Mouse (Mus musculus) gastrocnemius, postnatal 4 days (tissue): Measurements from ENCODE around the gene Tgfbr1. TPM values are rescaled to one million over a fixed set of nuclear protein-coding genes. Genes with fewer than 3 reads are reported as not detected.

Experiments
- DNase-seq, 2 experiments: peaks; one replicate each; pipeline ENCODE4 v3.0.0; 2021 to 2022; ENCODE audit warnings: low spot score in 2 of 2, mixed read lengths in 2 of 2
- long read RNA-seq, 2 experiments: library from polyadenylated mRNA; stranded (forward); transcript quantifications; one replicate each; pipeline ENCODE4 v2.0.0; 2021
- total RNA-seq, 2 experiments: library from RNA; stranded (reverse); gene quantifications; 2 replicates each; pipeline ENCODE4 v1.2.3; 2021

The Tgfbr1 gene
- 10 to 100 TPM; 35.2 to 40.8 TPM for total RNA-seq
- long read RNA-seq, experiment 1, full-length matches to known transcripts: 29 of 39 reads
- long read RNA-seq, experiment 1, partial matches to known transcripts: 2 of 39 reads
- long read RNA-seq, experiment 1, other reads (novel, unspliced or antisense): 8 of 39 reads
- long read RNA-seq, experiment 2, full-length matches to known transcripts: 43 of 57 reads
- long read RNA-seq, experiment 2, partial matches to known transcripts: 2 of 57 reads
- long read RNA-seq, experiment 2, other reads (novel, unspliced or antisense): 12 of 57 reads

DNA sequence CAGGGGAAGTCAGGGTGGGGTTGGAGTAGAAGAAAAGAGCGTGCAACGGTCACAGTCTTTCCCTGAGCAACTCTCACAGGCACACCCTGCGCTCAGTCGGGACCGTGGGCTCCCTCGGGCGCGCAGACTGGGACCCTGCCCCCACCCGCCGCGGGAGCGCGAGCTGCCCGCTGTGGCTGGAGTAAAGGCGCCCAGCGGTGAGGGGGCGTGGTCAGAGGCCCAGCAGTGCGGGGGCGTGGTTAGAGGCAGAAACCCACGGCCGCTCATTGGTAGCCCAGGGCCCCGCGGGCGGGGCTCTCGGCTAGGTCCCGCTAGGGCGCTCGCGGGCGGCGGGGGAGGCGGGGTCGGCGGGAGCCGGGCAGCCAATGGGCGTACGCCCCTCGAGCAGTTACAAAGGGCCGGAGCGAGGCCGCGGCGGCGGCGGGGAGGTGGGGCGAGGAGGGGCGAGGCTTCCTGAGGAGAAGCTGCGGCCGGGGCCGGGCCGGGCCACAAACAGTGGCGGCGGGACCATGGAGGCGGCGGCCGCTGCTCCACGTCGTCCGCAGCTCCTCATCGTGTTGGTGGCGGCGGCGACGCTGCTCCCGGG lies at the start of gene Tgfbr1:
Gene Tgfbr1 (plus strand): TSS at position 420 of the 586 bp plus-strand sequence.
- DNase-seq: peak; percentile 99 to 100

DNA sequence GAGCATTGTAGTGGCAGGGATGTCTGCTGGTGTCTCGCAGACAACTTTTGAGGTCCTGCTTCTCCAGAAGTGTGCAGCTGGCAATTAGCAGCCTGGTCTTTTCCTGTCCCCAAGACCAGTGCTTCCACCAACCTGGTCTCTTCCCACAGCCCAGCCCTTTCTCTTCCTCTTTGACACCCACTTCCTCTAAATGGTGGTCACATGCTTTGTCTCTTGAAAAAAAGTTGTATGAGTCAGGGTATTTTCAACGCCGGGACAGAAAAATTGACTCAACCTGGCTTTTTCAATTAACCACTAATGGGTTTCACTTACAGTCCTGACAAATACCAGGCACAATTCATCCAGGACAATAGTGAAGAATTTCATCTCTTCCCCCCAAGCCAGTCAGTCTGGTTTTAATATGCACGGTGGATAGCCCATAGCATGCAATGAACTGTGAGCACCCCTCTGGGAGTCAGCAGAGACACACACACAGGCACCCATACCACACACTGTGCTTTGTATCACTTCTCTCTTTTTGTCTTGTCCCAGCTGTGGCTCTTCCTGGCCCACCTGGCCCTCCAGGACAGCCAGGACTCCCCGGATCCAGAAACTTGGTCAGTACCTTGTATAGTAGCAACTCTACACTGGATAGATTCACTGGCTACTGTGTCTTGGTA lies 49.6 kb upstream of the Tgfbr1 start:
- DNase-seq: no peak

DNA sequence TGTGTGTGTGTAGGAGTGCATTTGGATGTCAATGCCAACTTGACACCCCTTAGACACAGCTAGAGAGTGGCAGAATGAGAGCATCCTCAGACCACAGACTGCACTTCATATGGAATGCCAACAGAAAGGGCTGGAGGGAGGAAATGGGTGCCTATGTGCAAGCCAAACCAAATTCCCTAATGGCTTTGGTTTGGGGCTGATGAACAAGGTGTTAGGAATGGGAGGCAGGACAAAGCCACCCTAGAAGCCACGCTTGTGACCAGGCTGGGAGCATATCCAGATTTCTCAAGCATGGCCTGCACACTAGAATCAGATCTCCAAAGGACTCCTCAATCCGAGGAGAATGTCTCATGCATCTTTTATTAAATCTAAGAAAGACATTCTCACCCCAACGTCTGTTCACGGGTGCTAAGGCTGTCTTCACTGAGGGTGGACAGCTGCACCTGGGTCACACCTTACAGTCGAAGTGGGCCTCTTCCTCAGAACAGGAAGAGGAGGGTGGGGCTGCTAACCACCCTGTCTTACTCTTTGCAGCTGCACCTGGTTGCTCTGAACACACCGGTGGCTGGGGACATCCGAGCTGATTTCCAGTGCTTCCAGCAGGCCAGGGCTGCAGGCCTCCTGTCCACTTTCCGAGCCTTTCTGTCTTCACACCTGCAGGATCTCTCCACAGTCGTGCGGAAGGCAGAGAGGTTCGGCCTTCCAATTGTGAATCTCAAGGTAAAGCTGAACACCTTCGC lies 43.0 kb upstream of the Tgfbr1 start:
- DNase-seq: no peak

DNA sequence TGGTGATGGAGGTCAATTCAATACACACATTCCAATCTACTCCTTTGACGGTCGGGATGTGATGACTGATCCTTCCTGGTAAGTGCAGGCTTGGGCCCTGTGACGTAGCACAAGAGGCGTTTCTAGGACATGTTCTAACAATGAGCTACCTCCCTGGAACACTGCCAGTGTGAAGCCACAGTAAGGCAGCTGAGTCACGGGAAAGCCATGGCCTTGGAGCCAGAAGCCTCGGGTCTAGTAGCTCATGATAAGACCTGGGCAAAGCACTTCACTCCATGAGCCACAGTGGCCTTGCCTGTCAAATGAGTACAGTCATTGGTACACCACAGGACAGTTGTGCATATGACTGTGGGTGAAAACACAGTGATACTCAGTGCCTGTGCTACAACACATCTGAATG lies 42.2 kb upstream of the Tgfbr1 start:
- DNase-seq: no peak

DNA sequence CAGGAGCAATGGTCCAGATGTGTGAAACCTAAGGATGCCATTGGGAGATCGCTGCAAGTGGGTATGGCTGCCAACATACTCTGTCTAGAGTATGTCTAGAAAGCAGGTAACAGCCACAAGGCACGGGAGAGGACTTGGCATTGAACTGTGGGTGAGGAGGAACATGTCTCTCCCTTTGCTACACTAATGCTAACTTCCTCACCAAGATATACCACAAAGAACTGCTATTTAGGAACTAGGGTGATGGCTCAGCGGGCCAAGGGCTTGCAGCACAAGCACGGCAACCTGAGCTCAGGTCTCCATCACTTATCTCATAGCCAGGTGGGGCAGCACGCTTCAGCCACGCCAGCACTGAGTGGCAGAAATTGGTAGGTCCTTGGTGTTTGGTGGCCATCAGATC lies 41.6 kb upstream of the Tgfbr1 start:
- DNase-seq: no peak

DNA sequence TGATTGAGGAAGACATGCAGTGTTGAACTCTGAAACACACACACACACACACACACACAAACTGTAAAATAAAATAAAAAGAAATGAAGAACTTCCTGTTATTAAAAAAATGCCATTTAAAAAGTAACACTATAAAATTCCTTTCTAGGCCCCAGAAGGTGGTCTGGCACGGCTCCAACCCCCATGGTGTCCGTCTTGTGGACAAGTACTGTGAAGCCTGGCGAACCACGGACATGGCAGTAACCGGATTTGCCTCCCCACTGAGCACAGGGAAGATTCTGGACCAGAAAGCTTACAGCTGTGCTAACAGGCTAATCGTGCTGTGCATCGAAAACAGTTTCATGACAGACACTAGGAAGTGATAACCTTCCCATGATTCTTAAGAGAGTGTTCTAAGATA lies 41.1 kb upstream of the Tgfbr1 start:
- DNase-seq: no peak

DNA sequence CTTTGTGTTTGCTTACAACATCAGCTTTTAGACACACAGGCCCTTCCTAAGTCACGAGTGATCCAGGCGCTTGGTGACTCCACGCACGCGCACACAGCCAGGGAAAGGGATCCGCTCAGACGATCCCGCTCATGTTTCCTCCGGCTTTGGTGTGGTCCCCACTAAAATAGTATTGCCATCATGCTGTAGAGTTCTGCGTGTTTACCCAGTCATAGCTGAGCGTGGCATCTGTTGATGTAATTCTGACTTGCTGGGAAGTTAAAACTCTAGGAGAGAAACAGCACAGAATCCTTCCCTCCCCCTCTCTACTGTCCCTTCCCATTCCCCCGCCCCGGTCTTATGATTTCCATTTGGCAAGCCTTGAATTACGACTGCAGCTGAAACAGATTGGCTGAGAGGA lies 40.3 kb upstream of the Tgfbr1 start:
- DNase-seq: no peak

DNA sequence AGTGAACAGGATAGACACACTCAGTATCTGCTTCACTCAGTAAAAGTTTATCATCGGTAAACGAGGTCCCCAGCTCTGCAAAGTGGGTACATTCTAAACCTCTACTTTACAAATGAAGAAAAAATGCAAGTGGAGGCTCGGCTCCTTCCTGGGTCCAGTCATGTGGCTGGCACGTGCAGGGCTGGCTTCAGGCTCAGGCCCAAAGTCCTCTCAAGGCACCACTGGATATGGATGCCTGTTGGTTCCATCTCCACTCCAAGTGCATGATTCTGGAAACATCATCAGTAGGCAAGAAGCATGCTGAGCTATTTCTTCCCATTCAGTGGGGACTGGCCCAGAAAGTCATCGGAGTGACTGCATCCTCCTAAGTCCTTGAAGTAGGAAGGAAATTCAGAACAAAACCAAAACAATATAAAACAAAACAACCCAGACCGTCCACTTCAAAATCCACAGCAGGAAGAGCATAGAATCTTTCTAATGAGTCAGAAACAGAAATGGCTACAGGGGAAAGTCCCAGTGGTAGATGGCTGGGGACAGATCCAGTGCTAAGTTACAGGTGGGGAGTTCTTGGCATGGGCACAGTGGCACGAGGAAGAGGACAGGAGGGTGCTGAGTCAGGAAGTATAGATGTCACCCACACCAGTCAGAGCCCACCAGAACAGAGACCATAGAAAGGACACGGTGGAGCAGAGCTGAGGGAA lies 39.2 kb upstream of the Tgfbr1 start:
- no peak for DNase-seq

DNA sequence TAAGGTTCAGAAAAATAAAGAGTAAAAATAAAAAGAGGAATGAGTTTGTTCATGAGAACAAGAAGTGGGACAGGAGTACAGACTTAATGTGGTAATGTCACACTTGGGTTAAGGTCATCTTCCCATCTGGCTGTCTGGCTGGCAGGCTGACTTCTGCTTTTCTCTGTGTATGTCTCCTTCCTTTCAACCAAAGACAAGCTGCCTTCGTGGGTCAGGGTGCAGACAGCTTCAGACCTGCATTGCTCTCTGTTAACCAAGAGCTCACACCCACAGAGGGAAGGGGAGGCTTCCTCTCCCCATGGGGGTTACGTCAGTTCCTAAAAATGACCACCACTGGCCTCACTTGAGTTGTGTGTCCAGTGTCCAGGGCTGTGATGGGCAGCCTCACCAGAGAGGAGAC lies 37.6 kb upstream of the Tgfbr1 start:
- no peak for DNase-seq

DNA sequence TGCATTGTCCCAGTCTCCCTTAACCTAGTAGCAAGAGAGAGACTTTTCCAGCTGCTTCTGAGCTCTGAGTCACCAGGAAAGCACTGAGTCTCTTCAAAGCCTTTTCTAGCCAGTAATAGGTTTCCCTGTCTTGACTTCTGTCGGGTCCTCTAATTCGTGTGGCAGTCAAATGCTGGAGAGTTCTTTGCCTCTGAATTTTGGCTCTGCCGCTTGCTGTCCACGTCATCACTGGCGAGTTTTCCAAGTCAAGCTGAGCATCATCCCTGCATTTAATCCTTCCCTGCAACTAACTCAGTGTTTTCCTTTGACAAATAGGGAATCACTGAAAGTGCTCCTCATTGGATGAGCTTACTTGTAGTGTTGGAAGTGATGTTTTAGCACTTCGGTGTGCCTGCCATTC lies 36.6 kb upstream of the Tgfbr1 start:
- DNase-seq: peak in 1 of 2 experiments; percentile 31

DNA sequence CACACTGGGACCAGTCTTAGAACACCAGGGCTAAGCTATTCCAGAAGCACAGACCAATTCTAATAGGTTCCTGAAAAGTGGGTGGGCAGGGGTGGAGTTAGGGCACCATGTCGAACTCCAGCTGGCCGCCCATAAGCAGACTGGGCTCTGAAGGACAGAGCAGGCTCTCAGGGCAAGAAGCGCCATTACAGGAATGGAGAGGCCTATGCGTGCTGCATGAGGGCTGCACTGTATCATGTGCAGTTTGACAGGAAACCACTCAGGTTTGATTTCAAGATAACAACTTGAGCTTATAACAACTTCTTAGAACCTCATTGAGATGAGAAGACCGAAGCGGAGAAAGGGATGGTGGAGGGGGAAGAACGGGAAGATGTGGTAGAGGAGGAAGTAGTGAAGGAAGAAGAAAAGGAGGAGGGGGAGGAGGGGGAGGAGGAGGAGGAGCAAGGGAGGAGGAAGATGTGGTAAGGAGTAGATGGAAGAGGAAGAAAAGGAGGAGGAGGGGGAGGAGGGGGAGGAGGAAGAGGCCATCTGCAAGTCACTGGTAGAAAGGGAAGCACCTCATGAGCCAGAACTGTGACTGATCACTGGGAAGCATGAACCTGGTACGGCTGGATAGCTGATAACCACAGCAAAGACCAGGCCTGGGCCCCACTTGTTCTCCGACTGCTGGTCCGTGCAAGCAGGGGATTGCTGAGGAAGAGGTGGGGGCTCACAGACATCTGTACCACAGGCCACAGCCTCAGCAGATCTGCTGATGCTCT lies 33.3 kb upstream of the Tgfbr1 start:
- no peak for DNase-seq

DNA sequence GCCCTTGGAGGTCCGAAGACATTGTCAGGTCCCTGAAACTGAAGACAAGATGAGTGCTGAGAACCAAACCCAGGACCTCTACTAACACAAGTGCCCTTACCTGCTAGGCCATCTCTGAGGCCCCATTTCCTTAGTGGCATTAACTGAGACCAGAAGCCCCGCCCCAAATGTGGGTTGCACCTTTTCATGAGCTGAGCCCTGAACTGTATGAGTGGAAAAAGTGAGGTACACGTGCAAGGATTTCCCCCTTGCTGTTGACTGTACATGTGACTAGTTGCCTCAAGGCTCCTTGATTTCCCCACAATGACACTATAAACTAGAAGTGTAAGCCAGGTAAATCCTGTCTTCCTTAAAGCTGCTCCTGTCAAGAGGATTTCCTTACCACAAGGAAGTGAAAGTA lies 30.7 kb upstream of the Tgfbr1 start:
- DNase-seq: no peak

DNA sequence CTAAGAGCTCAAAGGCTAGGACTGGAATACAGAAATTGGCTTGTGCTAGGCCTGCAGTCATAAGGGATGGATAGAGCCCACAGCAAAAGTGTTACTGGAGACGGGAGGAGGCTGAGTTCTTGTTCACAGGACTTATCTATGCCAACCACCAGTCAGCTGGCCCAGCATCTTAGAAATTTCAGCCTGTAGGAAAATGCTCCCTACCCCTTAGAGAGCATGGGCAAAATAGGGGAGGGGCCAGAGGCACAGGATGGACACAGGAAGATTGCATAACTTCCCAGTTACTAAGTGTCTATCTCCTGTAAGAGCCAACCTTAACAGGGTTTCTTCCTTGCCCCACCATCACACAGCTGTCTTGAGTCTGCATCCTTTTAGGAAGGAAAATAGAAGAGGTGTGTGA lies 28.8 kb upstream of the Tgfbr1 start:
- no peak for DNase-seq

DNA sequence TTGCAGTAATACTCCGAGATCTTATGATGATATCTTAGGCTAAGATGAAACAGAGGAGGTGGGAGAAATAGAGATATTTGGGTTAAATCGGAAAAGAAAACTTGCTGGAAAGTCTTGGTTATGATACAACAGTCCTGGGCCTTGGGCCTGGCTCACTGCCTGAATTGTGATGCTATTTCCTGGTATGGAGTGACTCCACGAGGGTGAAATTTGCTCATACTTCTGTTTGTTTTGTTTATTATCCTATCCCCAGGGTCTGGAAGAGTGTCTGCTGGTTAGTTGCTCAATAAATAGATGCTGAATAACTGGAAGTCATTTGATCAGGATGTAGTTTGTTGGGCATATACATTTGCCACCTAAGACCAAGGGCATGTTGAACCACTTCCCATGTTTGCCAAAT lies 25.2 kb upstream of the Tgfbr1 start:
- no peak for DNase-seq

DNA sequence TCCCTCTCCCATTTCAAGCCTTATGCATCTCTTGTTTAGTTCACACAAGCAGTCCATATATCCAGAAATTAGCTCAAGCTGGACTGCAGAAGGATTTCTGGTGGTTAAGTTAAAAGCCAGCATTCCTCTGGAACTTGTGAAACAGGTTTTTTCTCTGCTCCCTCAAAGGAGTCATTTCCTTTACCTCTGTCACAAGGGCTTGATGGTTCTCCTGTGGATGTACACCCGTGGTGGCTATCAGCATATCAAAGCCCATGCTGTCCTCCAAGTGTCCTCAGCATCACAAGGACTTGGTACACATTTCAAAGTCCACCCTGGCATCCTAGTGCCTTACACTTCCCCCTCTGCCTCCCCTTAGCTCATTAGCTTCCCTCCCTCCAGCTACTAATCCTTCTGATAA lies 23.7 kb upstream of the Tgfbr1 start:
- no peak for DNase-seq

DNA sequence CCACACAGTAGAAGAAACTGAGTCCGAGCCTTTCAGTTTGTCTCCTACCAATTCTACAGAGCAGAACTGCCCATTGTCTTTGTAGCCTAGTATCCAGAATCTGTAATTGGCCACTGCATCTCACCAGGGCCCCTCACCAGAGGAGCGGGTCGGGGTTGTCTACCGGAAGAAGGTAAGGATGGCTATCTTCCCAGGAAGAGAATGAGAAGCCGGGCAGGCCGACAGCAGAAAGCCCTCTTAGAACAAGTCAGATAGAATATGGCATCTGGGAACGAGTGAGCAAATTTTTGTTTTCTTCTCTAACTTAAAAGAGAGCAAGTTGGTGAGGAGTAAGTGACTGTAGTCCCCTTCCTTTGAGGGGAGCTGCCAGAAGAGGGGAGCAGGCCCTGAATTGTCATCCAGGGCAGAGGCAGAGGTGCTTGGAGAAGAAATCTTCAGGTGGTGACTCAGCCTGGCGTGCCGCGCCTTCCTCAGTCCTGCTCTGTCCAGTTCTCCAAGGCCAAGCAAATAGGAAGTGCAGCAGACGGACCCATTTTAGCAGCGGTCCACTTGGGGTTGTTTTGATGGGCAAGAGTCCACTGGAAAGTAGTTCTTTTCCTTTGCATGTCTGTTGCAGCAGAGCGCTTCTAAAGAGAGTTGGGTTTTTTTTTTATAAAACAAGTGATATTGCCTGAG lies 22.5 kb upstream of the Tgfbr1 start:
- no peak for DNase-seq

DNA sequence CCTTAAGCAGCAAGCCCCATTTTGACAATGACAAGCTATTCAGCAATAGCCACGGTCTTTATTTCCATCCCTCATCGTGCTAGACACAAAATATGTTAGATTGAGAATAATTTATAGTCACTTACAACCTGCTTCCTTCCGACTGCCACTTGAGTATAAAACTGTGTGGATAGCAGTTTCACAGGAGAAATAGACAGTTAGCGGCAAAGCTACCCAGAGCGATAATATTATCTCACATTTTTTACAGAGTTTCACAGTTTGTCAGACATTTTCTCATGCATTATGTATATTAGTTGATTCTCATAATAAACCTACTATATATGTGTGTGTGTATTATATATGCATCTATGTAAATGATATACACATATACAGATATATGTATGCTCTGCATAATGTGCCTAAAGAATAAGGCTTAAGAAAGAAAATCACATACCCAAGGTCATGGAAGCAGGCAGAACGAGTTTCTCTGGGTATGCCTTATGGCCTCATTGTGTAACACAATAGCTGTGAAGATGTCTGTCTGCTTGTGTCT lies 20.1 kb upstream of the Tgfbr1 start:
- no peak for DNase-seq

DNA sequence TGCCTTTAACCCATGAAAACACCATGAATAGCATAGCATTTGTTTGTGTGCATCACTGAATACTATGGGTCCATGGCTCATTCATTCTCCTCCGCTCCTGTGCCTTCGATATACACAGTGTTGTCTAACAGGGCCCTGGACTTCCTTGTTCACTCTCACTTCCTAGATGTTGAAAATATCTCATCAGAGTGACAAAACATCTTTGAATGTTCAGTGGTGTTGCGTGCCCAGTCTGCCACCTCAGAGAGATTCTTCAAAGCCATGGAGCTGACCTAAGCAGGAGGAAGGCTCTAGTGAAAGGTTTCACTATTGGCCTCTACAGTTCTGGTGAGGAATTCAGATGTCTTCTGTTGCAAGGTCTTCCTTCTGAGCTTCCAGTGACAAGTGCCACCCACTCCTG lies 19.5 kb upstream of the Tgfbr1 start:
- DNase-seq: no peak

DNA sequence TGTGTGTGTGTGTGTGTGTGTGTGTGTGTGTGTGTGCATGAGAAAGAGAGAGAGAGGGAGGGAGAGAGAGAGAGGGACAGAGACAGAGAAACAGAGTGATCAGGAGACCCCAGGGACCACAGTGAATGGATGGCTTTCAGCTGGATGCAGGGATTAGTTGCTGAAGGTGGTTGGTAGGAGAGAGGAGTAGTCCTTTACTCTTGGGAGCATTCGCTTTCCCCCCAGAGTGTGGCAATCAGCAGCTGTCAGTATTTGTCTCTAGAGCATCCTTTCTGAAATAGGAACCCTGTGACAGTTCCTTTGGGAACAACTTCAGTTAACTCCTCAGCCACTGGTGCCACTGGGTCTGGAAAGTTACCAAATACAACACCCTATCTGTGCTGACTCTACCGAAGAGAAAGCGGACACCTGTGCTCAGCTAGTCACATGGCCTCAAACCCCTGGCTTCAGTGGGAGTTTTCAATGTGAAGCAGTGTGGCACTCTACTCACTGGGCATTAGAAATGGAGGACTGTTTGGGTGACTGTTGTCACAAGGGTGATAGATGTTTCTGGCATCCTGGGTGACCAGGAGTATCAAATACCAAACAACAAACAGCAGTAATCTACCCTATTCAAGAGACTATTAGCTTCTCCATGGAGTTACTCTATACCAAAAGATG lies 16.0 kb upstream of the Tgfbr1 start:
- DNase-seq: no peak
